Mouse (Mus musculus): ENCODE results near the gene Pdpk1.

DNA sequence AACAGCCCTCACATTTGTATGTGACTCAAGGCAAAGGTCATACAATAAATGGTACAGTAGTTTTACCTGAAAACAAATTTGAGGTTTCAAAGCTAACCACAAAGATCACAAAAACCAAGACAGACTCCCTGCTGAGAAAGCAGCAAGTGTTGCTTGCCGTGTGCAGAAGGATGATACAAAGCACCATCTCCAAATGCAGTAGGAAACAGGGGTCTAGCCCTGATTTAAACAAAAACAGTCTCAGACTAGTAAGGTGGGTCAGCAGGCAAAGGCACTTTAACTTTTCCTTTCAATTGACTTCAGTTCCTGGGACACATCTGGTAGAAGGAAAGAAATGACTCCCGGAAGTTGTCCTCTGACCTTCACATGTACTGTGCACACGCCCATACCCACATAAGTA is 23.9 kb downstream of the Pdpk1 start:
- TF ChIP-seq ZNF384 (IDR thresholded peaks at IDR 0.05; ENCODE audit: low read depth, low read length) (no peak), ZC3H11A (IDR thresholded peaks at IDR 0.05; ENCODE audit: borderline replicate concordance, low read depth, low read length) (no peak), MAFK (IDR thresholded peaks at IDR 0.05; ENCODE audit: insufficient read depth, low read depth, low read length) (no peak)

Measured in ES-E14 (cell line).